Mouse (Mus musculus) C2C12 (cell line): Measurements from ENCODE around the gene Gm13539. TPM values are rescaled to one million over a fixed set of nuclear protein-coding genes. Genes with fewer than 3 reads are reported as not detected.
"Not testable (repeated sequence)": the region's sequence is repeated elsewhere in the genome, so short reads cannot be mapped to it uniquely, and the experiment has no call there.

Source experiments
- H3K27me3 ChIP-seq: one replicate; pipeline ENCODE4 v1.6.1; 2011; ENCODE audit not compliant: control insufficient read depth, insufficient read depth, insufficient read length
- H3K36me3 ChIP-seq: one replicate; pipeline ENCODE4 v1.6.1; 2011; ENCODE audit not compliant: control insufficient read depth, insufficient read depth
- H3K4me3 ChIP-seq: one replicate; pipeline ENCODE4 v1.5.1; 2011; ENCODE audit warnings: mild to moderate bottlenecking, control low read depth; ENCODE audit not compliant: poor library complexity, insufficient read depth, severe bottlenecking
- H3K79me2 ChIP-seq: one replicate; pipeline ENCODE4 v1.6.1; 2011; ENCODE audit not compliant: control insufficient read depth, insufficient read depth
- H3K79me3 ChIP-seq: one replicate; pipeline ENCODE4 v1.6.1; 2011; ENCODE audit warnings: low read depth, control low read depth
- H3ac ChIP-seq: one replicate; pipeline ENCODE3; 2011; ENCODE audit warnings: low read depth; ENCODE audit not compliant: control insufficient read depth, insufficient read length
- CEBPB ChIP-seq: IDR thresholded peaks from one replicate; pipeline ENCODE4 v1.6.1; 2011; ENCODE audit warnings: low read depth, mild to moderate bottlenecking, control low read depth, moderate library complexity
- CTCF ChIP-seq: IDR thresholded peaks from one replicate; pipeline ENCODE4 v1.5.1; 2011; ENCODE audit not compliant: control insufficient read depth, insufficient read depth, insufficient read length
- FOSL1 ChIP-seq: IDR thresholded peaks from one replicate; pipeline ENCODE4 v1.8.0; 2011; ENCODE audit warnings: mild to moderate bottlenecking, low read length; ENCODE audit not compliant: poor library complexity, insufficient read depth, severe bottlenecking
- MAX ChIP-seq: IDR thresholded peaks from one replicate; pipeline ENCODE4 v1.6.1; 2011; ENCODE audit warnings: mild to moderate bottlenecking, control low read depth
- MYOD1 ChIP-seq: IDR thresholded peaks from one replicate; pipeline ENCODE4 v1.6.1; 2011; ENCODE audit warnings: low read depth; ENCODE audit not compliant: control insufficient read depth, insufficient read length
- MYOG ChIP-seq: IDR thresholded peaks from one replicate; pipeline ENCODE4 v1.6.1; 2011; ENCODE audit not compliant: control insufficient read depth, insufficient read length; ENCODE audit errors: extremely low read depth
- USF1 ChIP-seq: IDR thresholded peaks from one replicate; pipeline ENCODE4 v1.6.1; 2011; ENCODE audit warnings: low read depth, mild to moderate bottlenecking, control low read depth, moderate library complexity
- long read RNA-seq, 2 experiments: library from polyadenylated mRNA; unstranded; transcript quantifications; one replicate each; pipeline ENCODE4 v2.0.0; 2019 to 2020
- polyA plus RNA-seq: library from polyadenylated mRNA; unstranded; fragments of >200 nt; fragmentation: generic; extraction: Trizol; gene quantifications from one replicate; pipeline ENCODE4 v1.2.1, GENCODE M21; 2012; ENCODE audit warnings: missing spikeins

Gm13539 gene
- not detected for polyA plus RNA-seq
- long read RNA-seq, experiment 1: 0 reads
- long read RNA-seq, experiment 2: 0 reads

GRCm38 (mm10) chr2:25781957-25782356 lies at the start of gene Gm13539:
Gm13539 (plus strand) TSS chr2:25782257.
- no peak within 1 kb of the TSS for H3K4me3 ChIP-seq
- H3K79me2 ChIP-seq: no peaks in the 10 kb centered on the region

GRCm38 (mm10) chr2:25733199-25733930 lies 48.7 kb upstream of the Gm13539 start:
- H3ac ChIP-seq: no peak overlapping the region
- no peaks in the 10 kb centered on the region for H3K36me3 ChIP-seq
- H3K27me3 ChIP-seq: peaks cover 15% of the 10 kb centered on the region
- no peak overlapping the region for H3K4me3 ChIP-seq
- no peaks in the 10 kb centered on the region for H3K79me3 ChIP-seq
- TF ChIP-seq MAX: no peak
- H3K79me2 ChIP-seq: no peaks in the 10 kb centered on the region

More at GRCm38 (mm10) chr2:25781957-25782356, at the start of gene Gm13539:
- H3K36me3 ChIP-seq: no peaks in the 10 kb centered on the region
- no peaks in the 10 kb centered on the region for H3K79me3 ChIP-seq
- no peak within 1 kb of the TSS for H3ac ChIP-seq
- no peak for TF ChIP-seq MAX
- no peak for TF ChIP-seq MYOD1
- TF ChIP-seq CTCF: no peak
- no peak for TF ChIP-seq MYOG
- no peak for TF ChIP-seq USF1
- no peak for TF ChIP-seq CEBPB
- TF ChIP-seq FOSL1: no peak
- H3K27me3 ChIP-seq: peaks cover 36% of the 10 kb centered on the region

- H3K79me3 ChIP-seq, H3K36me3 ChIP-seq: not testable (repeated sequence)
- peaks cover 15% of the 10 kb centered on the region for H3K27me3 ChIP-seq
Measured at GRCm38 (mm10) chr2:25736709-25737108, 45.3 kb upstream of the Gm13539 start, which contains the start of gene Obp2b. Obp2b (plus strand) TSS chr2:25737009.

GRCm38 (mm10) chr2:25741671-25742070 lies 40.4 kb upstream of the Gm13539 start:
- TF ChIP-seq USF1 (no peak), MAX (no peak), CEBPB (no peak), CTCF (no peak), MYOD1 (no peak), MYOG (no peak), FOSL1 (no peak)
- Histone ChIP-seq H3K27me3 (peaks cover 8% of the 10 kb centered on the region), H3K79me3 (no peaks in the 10 kb centered on the region), H3K79me2 (no peaks in the 10 kb centered on the region), H3K36me3 (no peaks in the 10 kb centered on the region), H3ac (no peak overlapping the region), H3K4me3 (no peak overlapping the region)

More at GRCm38 (mm10) chr2:25736709-25737108, 45.3 kb upstream of the Gm13539 start, which contains the start of gene Obp2b:
- H3K79me2 ChIP-seq, H3K4me3 ChIP-seq, H3ac ChIP-seq: not testable (repeated sequence)

GRCm38 (mm10) chr2:25754201-25754600 lies 27.9 kb upstream of the Gm13539 start:
- Histone ChIP-seq H3K79me3 (no peaks in the 10 kb centered on the region), H3K27me3 (no peaks in the 10 kb centered on the region), H3K4me3 (no peak overlapping the region), H3K79me2 (no peaks in the 10 kb centered on the region), H3K36me3 (no peaks in the 10 kb centered on the region), H3ac (no peak overlapping the region)
- TF ChIP-seq CEBPB (no peak), MAX (no peak), MYOD1 (no peak), MYOG (no peak), CTCF (no peak)

- Histone ChIP-seq H3ac (no peak overlapping the region), H3K27me3 (peaks cover 12% of the 10 kb centered on the region), H3K36me3 (no peaks in the 10 kb centered on the region), H3K4me3 (no peak overlapping the region), H3K79me3 (no peaks in the 10 kb centered on the region), H3K79me2 (no peaks in the 10 kb centered on the region)
- TF ChIP-seq USF1 (no peak), MAX (no peak), CEBPB (no peak), MYOD1 (no peak), CTCF (no peak), MYOG (no peak), FOSL1 (no peak)
Measured at GRCm38 (mm10) chr2:25758064-25758625, 23.9 kb upstream of the Gm13539 start.
